Mouse (Mus musculus) kidney, postnatal 0 days (tissue): ENCODE measurements at regions not wholly inside any gene's neighbourhood (a gene's known extent, or its start where the extent isn't known, plus 50 kb on each side); places are given as distances from the start of the nearest gene placed in this dataset.

Source experiments
- ATAC-seq: fragments of 200-750 bp; cut with Nextera tagmentation; replicated peaks from 2 replicates; pipeline ENCODE4 v1.8.0; 2017; ENCODE audit warnings: low read depth, moderate number of reproducible peaks, moderate TSS enrichment, moderate library complexity; ENCODE audit not compliant: low FRiP score
- DNase-seq: peaks from one replicate; pipeline ENCODE4 v3.0.0-alpha.2; 2016; ENCODE audit warnings: low spot score
- H3K27ac ChIP-seq: fragments of 300-500 bp; sonication (generic); 2 replicates; pipeline ENCODE4 v1.5.1; 2014; ENCODE audit warnings: mild to moderate bottlenecking
- H3K27me3 ChIP-seq: fragments of 300-500 bp; sonication (generic); 2 replicates; pipeline ENCODE4 v1.6.1; 2014; ENCODE audit warnings: low read length, mixed read lengths; ENCODE audit not compliant: insufficient read depth
- H3K36me3 ChIP-seq: fragments of 300-500 bp; sonication (generic); 2 replicates; pipeline ENCODE4 v1.6.1; 2014; ENCODE audit warnings: low read length, mixed read lengths; ENCODE audit not compliant: insufficient read depth
- H3K4me1 ChIP-seq: fragments of 300-500 bp; sonication (generic); replicated peaks from 2 replicates; pipeline ENCODE4 v1.6.1; 2014; ENCODE audit warnings: antibody characterized with exemption, low read length, mixed read lengths; ENCODE audit not compliant: insufficient read depth
- H3K4me2 ChIP-seq: fragments of 300-500 bp; sonication (generic); 2 replicates; pipeline ENCODE4 v1.6.1; 2014; ENCODE audit warnings: mild to moderate bottlenecking, low read length, moderate library complexity, mixed read lengths
- H3K4me3 ChIP-seq: fragments of 300-500 bp; sonication (generic); replicated peaks from 2 replicates; pipeline ENCODE4 v1.5.1; 2014; ENCODE audit warnings: low read depth, low read length
- H3K9ac ChIP-seq: fragments of 300-500 bp; sonication (generic); 2 replicates; pipeline ENCODE4 v1.6.1; 2014; ENCODE audit warnings: low read depth, low read length
- H3K9me3 ChIP-seq: fragments of 300-500 bp; sonication (generic); replicated peaks from 2 replicates; pipeline ENCODE4 v1.6.1; 2016; ENCODE audit warnings: low read length, inconsistent platforms, mixed read lengths
- CTCF ChIP-seq: IDR thresholded peaks from 2 replicates; pipeline ENCODE4 v1.5.1; 2016; ENCODE audit warnings: antibody characterized with exemption, low read depth, mild to moderate bottlenecking, moderate library complexity
- WGBS: fragments of 180-500 bp; shearing (Covaris S2); extraction: QIAGEN DNeasy Blood & Tissue Kit; methylation state at CpG from one replicate; pipeline ENCODE4 v1.1.7; 2014; 5-methylcytosine and 5-hydroxymethylcytosine counted together

- 61% methylated on average over 3 of the region's 3 CpGs for WGBS
- Histone ChIP-seq H3K9ac (no peak overlapping the region), H3K4me2 (no peak overlapping the region), H3K27me3 (no peaks in the 10 kb centered on the region), H3K4me1 (no peaks in the 10 kb centered on the region), H3K27ac (no peak overlapping the region), H3K4me3 (no peak overlapping the region), H3K9me3 (no peaks in the 10 kb centered on the region), H3K36me3 (no peaks in the 10 kb centered on the region)
- DNase-seq (no peak), ATAC-seq (no peak)
- TF ChIP-seq CTCF = no peak
Measured at GRCm38 (mm10) chr12:5759485-5759884, 384.0 kb upstream of the Klhl29 start.

GRCm38 (mm10) chr12:5757766-5758165 lies 382.3 kb upstream of the Klhl29 start:
- Histone ChIP-seq H3K4me2 (no peak overlapping the region), H3K4me3 (no peak overlapping the region), H3K27ac (no peak overlapping the region), H3K9me3 (no peaks in the 10 kb centered on the region), H3K27me3 (no peaks in the 10 kb centered on the region), H3K36me3 (no peaks in the 10 kb centered on the region), H3K4me1 (no peaks in the 10 kb centered on the region), H3K9ac (no peak overlapping the region)
- WGBS = 89% methylated on average over 2 of the region's 2 CpGs
- ATAC-seq (no peak), DNase-seq (no peak)
- TF ChIP-seq CTCF = no peak

GRCm38 (mm10) chr12:5757361-5757760 lies 381.9 kb upstream of the Klhl29 start:
- Histone ChIP-seq H3K36me3 (no peaks in the 10 kb centered on the region), H3K9ac (no peak overlapping the region), H3K4me3 (no peak overlapping the region), H3K9me3 (no peaks in the 10 kb centered on the region), H3K27ac (no peak overlapping the region), H3K27me3 (no peaks in the 10 kb centered on the region), H3K4me2 (no peak overlapping the region), H3K4me1 (no peaks in the 10 kb centered on the region)
- ATAC-seq = no peak
- TF ChIP-seq CTCF = no peak
- WGBS = 86% methylated on average over 4 of the region's 4 CpGs
- no peak for DNase-seq

- ATAC-seq (no peak), DNase-seq (no peak)
- Histone ChIP-seq H3K36me3 (no peaks in the 10 kb centered on the region), H3K4me2 (no peak overlapping the region), H3K9ac (no peak overlapping the region), H3K9me3 (no peaks in the 10 kb centered on the region), H3K27me3 (no peaks in the 10 kb centered on the region), H3K4me1 (no peaks in the 10 kb centered on the region), H3K27ac (no peak overlapping the region), H3K4me3 (no peak overlapping the region)
- 61% methylated on average over 1 of the region's 1 CpGs for WGBS
- no peak for TF ChIP-seq CTCF
Measured at GRCm38 (mm10) chr12:5753831-5754230, 378.3 kb upstream of the Klhl29 start.

- H3K4me2 ChIP-seq = no peak overlapping the region
- no peak overlapping the region for H3K27ac ChIP-seq
- H3K9ac ChIP-seq = no peak overlapping the region
- ATAC-seq (no peak), DNase-seq (no peak)
- H3K4me3 ChIP-seq = no peak overlapping the region
- no peaks in the 10 kb centered on the region for H3K27me3 ChIP-seq
- no peak for TF ChIP-seq CTCF
- no peaks in the 10 kb centered on the region for H3K36me3 ChIP-seq
- H3K4me1 ChIP-seq = no peaks in the 10 kb centered on the region
- WGBS = 87% methylated on average over 2 of the region's 2 CpGs
- H3K9me3 ChIP-seq = no peaks in the 10 kb centered on the region
Measured at GRCm38 (mm10) chr12:5744086-5744709, 368.7 kb upstream of the Klhl29 start.

- no peak for ATAC-seq
- Histone ChIP-seq H3K36me3 (no peaks in the 10 kb centered on the region), H3K4me1 (no peaks in the 10 kb centered on the region), H3K9ac (no peak overlapping the region), H3K4me2 (no peak overlapping the region), H3K27me3 (no peaks in the 10 kb centered on the region), H3K4me3 (no peak overlapping the region), H3K9me3 (no peaks in the 10 kb centered on the region), H3K27ac (no peak overlapping the region)
- WGBS = 35% methylated on average over 1 of the region's 1 CpGs
- TF ChIP-seq CTCF = no peak
- DNase-seq = no peak
Measured at GRCm38 (mm10) chr12:5736066-5736465, 360.6 kb upstream of the Klhl29 start.

- no peak overlapping the region for H3K4me3 ChIP-seq
- no peak overlapping the region for H3K4me2 ChIP-seq
- no peaks in the 10 kb centered on the region for H3K36me3 ChIP-seq
- TF ChIP-seq CTCF = no peak
- H3K27me3 ChIP-seq = no peaks in the 10 kb centered on the region
- no peaks in the 10 kb centered on the region for H3K9me3 ChIP-seq
- ATAC-seq (no peak), DNase-seq (no peak)
- 68% methylated on average over 3 of the region's 3 CpGs for WGBS
- no peak overlapping the region for H3K27ac ChIP-seq
- H3K9ac ChIP-seq = no peak overlapping the region
- no peaks in the 10 kb centered on the region for H3K4me1 ChIP-seq
Measured at GRCm38 (mm10) chr12:5734902-5735301, 359.4 kb upstream of the Klhl29 start.
